In genomic region chr4:43553891-43554290, GRCm38 (mm10) we compare ENCODE assay signal across 22 mouse cellular contexts. TPM values are rescaled to one million over a fixed set of nuclear protein-coding genes. Genes with fewer than 3 reads are reported as not detected.
DNase-seq lines count a peak whose midpoint lies in the region; ATAC-seq and TF ChIP-seq lines count a peak whose summit lies in the region.
"Had no signal": no experiment of that assay in that cellular context is flagged by ENCODE, and none has a peak within 500 bp of the region (broad histone marks: within the 10 kb centered on the region; RNA-seq: fewer than 3 reads in every experiment).

No protein-coding gene starts in this region.

- H3K79me2 ChIP-seq in CH12.LX (replicated peaks; ENCODE audit: control insufficient read depth, extremely low read depth, insufficient read depth, poor library complexity, severe bottlenecking) (peaks cover 19% of the 10 kb centered on the region), myocyte (ENCODE audit: control insufficient read depth, insufficient read depth) (peaks cover 28% of the 10 kb centered on the region)

- H3ac ChIP-seq in myocyte (ENCODE audit: control insufficient read depth, insufficient read length) = no peak overlapping the region

- 0 out of 2 replicates have a peak overlapping the region, but pooled peaks have one; percentile 6 for H3K27ac ChIP-seq in liver, embryonic 13.5 days
- H3K27ac ChIP-seq in liver, postnatal 0 days (ENCODE audit: low read depth) = no peak overlapping the region
- peak overlapping the region; percentile 34 for H3K27ac ChIP-seq in CH12.LX (ENCODE audit: insufficient read depth, low read depth)

- dilution Hi-C loops in CH12.LX (cut with MboI; ENCODE audit: extremely low pct_ligation_motif_present, extremely low pct_unique_long_range_greater_than_20kb, low sequenced_read_pairs) = no loop called here

- H3K4me1 ChIP-seq in liver, embryonic 13.5 days (replicated peaks) = peaks cover 24% of the 10 kb centered on the region
- H3K4me1 ChIP-seq in liver, postnatal 0 days (ENCODE audit: insufficient read depth) = peaks cover 14% of the 10 kb centered on the region
- H3K4me1 ChIP-seq in megakaryocyte, embryonic 14.5 days = peaks cover 95% of the 10 kb centered on the region
- peaks cover 20 to 59% of the 10 kb centered on the region in 2 experiments for H3K4me1 ChIP-seq in CH12.LX (ENCODE audit: control insufficient read depth in 1 of 2, insufficient read depth in 2 of 2)

- peaks cover 5% of the 10 kb centered on the region for H3K9me3 ChIP-seq in liver, embryonic 13.5 days (replicated peaks)
- peaks cover 4% of the 10 kb centered on the region; the same call in 1 of the 2 replicates for H3K9me3 ChIP-seq in liver, postnatal 0 days (ENCODE audit: low read length)
- H3K9me3 ChIP-seq in megakaryocyte, embryonic 14.5 days = peaks cover 9% of the 10 kb centered on the region; the same call in 1 of the 2 replicates
- peaks cover 11% of the 10 kb centered on the region for H3K9me3 ChIP-seq in CH12.LX (replicated peaks; ENCODE audit: low read length)

- intact Hi-C loops in heart, postnatal 36 days (cut with DNase I) = no loop called here

- no peak for DNase-seq in liver, embryonic 13.5 days
- no peak for DNase-seq in liver, postnatal 0 days
- DNase-seq in CH12.LX (ENCODE audit: extremely low read depth) = peak; percentile 55
- no peak for DNase-seq in heart, postnatal 36 days
- DNase-seq in adrenal gland, postnatal 36 days = no peak
- DNase-seq: adrenal gland, adult 2 months; adrenal gland, adult 8-10 months; adrenal gland, postnatal 10 days; adrenal gland, postnatal 14 days; adrenal gland, postnatal 25 days; B cell, adult 2 months; cerebellum, adult 11 months; cerebellum, adult 11-12 months; cerebellum, adult 18-20 months; cerebellum, adult 2 months had no signal

- TF ChIP-seq RAD21 in CH12.LX (IDR thresholded peaks at IDR 0.05; ENCODE audit: low read depth, low read length) = no peak

- TF ChIP-seq CTCF in liver, postnatal 0 days (IDR thresholded peaks at IDR 0.05; ENCODE audit: low read depth) = no peak
- TF ChIP-seq CTCF in CH12.LX (conservative IDR thresholded peaks at IDR 0.05 in 1 of 2, IDR thresholded peaks at IDR 0.05 in 1 of 2; ENCODE audit: low read depth in 2 of 2, low read length in 2 of 2) = no peak

- in situ Hi-C loops in CH12.LX (cut with MboI; ENCODE audit: low pct_ligation_motif_present, low pct_unique_long_range_greater_than_20kb, low sequenced_read_pairs) = loop anchor here (25.0 kb wide), 1 partner anchor 542 kb away; the partner anchor contains the start of genes Fancg and Vcp

- ATAC-seq in liver, embryonic 13.5 days (ENCODE audit: low read depth) = no peak
- no peak for ATAC-seq in liver, postnatal 0 days
- ATAC-seq in megakaryocyte, adult 5-6 weeks (ENCODE audit: poor library complexity, severe bottlenecking) = no peak
- ATAC-seq: activated CD4-positive, CD25-positive, alpha-beta regulatory T cell, adult 4 months; CD4-positive, CD25-positive, alpha-beta regulatory T cell, adult 4 months; Patski had no signal

- H3K4me3 ChIP-seq in liver, embryonic 13.5 days (replicated peaks) = no peak overlapping the region
- no peak overlapping the region for H3K4me3 ChIP-seq in liver, postnatal 0 days (ENCODE audit: low read depth, low read length)
- H3K4me3 ChIP-seq in megakaryocyte, embryonic 14.5 days (replicated peaks) = peak overlapping the region; percentile 79
- no peak overlapping the region for H3K4me3 ChIP-seq in CH12.LX (replicated peaks in 1 of 3; ENCODE audit: low read depth in 2 of 3, low read length in 2 of 3, poor library complexity in 1 of 3)
- H3K4me3 ChIP-seq in myocyte = no peak overlapping the region

- no peak overlapping the region for H3K4me2 ChIP-seq in liver, embryonic 13.5 days
- no peak overlapping the region for H3K4me2 ChIP-seq in liver, postnatal 0 days (ENCODE audit: low read depth, low read length)
- H3K4me2 ChIP-seq in CH12.LX (ENCODE audit: insufficient read depth, low read depth, poor library complexity, severe bottlenecking) (no peak overlapping the region), myocyte (ENCODE audit: low read depth) (no peak overlapping the region)

- no peak for TF ChIP-seq EP300 in liver, postnatal 0 days (IDR thresholded peaks at IDR 0.05; ENCODE audit: low read depth)
- no peak; the same call in 1 of the 2 replicates for TF ChIP-seq EP300 in CH12.LX (IDR thresholded peaks at IDR 0.05; ENCODE audit: low read length)

- TF ChIP-seq POLR2A in CH12.LX (IDR thresholded peaks at IDR 0.05; ENCODE audit: low read depth, low read length) = no peak
- no peak for TF ChIP-seq POLR2A in myocyte (IDR thresholded peaks at IDR 0.05; ENCODE audit: insufficient read length, low read depth)

- no peaks in the 10 kb centered on the region for H3K27me3 ChIP-seq in liver, embryonic 13.5 days
- no peaks in the 10 kb centered on the region for H3K27me3 ChIP-seq in liver, postnatal 0 days (ENCODE audit: insufficient read depth, low read length)
- no peaks in the 10 kb centered on the region for H3K27me3 ChIP-seq in megakaryocyte, embryonic 14.5 days (replicated peaks)
- H3K27me3 ChIP-seq in CH12.LX (replicated peaks) (no peaks in the 10 kb centered on the region), myocyte (ENCODE audit: control insufficient read depth, insufficient read depth, insufficient read length) (no peaks in the 10 kb centered on the region)
- H3K27me3 ChIP-seq: Patski had no signal

- H3K36me3 ChIP-seq in liver, embryonic 13.5 days = peaks cover 91% of the 10 kb centered on the region
- peaks cover 86% of the 10 kb centered on the region for H3K36me3 ChIP-seq in liver, postnatal 0 days (replicated peaks; ENCODE audit: insufficient read depth, low read length)
- peaks cover 98% of the 10 kb centered on the region for H3K36me3 ChIP-seq in megakaryocyte, embryonic 14.5 days (replicated peaks; ENCODE audit: low read length)
- H3K36me3 ChIP-seq in CH12.LX (replicated peaks in 1 of 2; ENCODE audit: control insufficient read depth in 1 of 2, insufficient read depth in 1 of 2, low read length in 1 of 2) = peaks cover 75 to 90% of the 10 kb centered on the region in 2 experiments
- H3K36me3 ChIP-seq in myocyte (ENCODE audit: control insufficient read depth, insufficient read depth) = peaks cover 78% of the 10 kb centered on the region

- no peak overlapping the region for H3K9ac ChIP-seq in liver, embryonic 13.5 days
- H3K9ac ChIP-seq in liver, postnatal 0 days (replicated peaks) = no peak overlapping the region
- H3K9ac ChIP-seq in CH12.LX (ENCODE audit: insufficient read depth, low read depth) = no peak overlapping the region

RNA-seq across cellular contexts. Expression of gene Creb3, which starts 8.2 kb away (rescaled TPM):
- 20.6 and 21.9 TPM in 2 replicates for polyA plus RNA-seq in liver, embryonic 13.5 days (2015; fragmentation: Nextera tagmentation; extraction: Ambion mirVana)
- 36.2 and 41.2 TPM in 2 replicates for polyA plus RNA-seq in liver, postnatal 0 days (2015; fragmentation: Nextera tagmentation; extraction: Ambion mirVana)
- polyA plus RNA-seq in megakaryocyte, embryonic 14.5 days (2012; ENCODE audit: insufficient read depth, low replicate concordance) = 2.7 TPM in 1 of 2 replicates, not detected in the other
- total RNA-seq in megakaryocyte, adult 5-6 weeks (2015) = 29.4 and 33.0 TPM in 2 replicates
- total RNA-seq in megakaryocyte, adult 5-6 weeks (2017) = 84.6 and 101 TPM in 2 replicates
- 32.9 and 34.2 TPM in 2 replicates for total RNA-seq in CH12.LX (2012; rRNA removed)
- total RNA-seq in CH12.LX (2014; rRNA removed) = 26.1 and 27.6 TPM in 2 replicates
- 33.1 and 37.2 TPM in 2 replicates for polyA plus RNA-seq in CH12.LX (2012; ENCODE audit: insufficient read length, low read depth)
- 73.9 TPM for polyA plus RNA-seq in myocyte (2012; fragmentation: generic; extraction: Trizol)
- total RNA-seq in heart, postnatal 36 days (2021) = 10 to 100 TPM; 40.4 to 47.6 TPM
- 100 to 1,000 TPM; 117 to 170 TPM for total RNA-seq in adrenal gland, postnatal 36 days (2021)

RNA-seq across cellular contexts. Expression of gene Tln1, which starts 8.6 kb away (rescaled TPM):
- 38.6 and 42.4 TPM in 2 replicates for polyA plus RNA-seq in liver, embryonic 13.5 days (2015; fragmentation: Nextera tagmentation; extraction: Ambion mirVana)
- 30.0 and 34.2 TPM in 2 replicates for polyA plus RNA-seq in liver, postnatal 0 days (2015; fragmentation: Nextera tagmentation; extraction: Ambion mirVana)
- polyA plus RNA-seq in megakaryocyte, embryonic 14.5 days (2012; ENCODE audit: insufficient read depth, low replicate concordance) = 637 and 823 TPM in 2 replicates
- total RNA-seq in megakaryocyte, adult 5-6 weeks (2015) = 226 and 299 TPM in 2 replicates
- total RNA-seq in megakaryocyte, adult 5-6 weeks (2017) = 408 and 426 TPM in 2 replicates
- total RNA-seq in CH12.LX (2012; rRNA removed) (59.3 and 60.4 TPM in 2 replicates), CH12.LX (2014; rRNA removed) (22.3 and 22.7 TPM in 2 replicates)
- polyA plus RNA-seq in CH12.LX (2012; ENCODE audit: insufficient read length, low read depth) (50.1 and 69.2 TPM in 2 replicates), myocyte (2012; fragmentation: generic; extraction: Trizol) (225 TPM)
- 100 to 1,000 TPM; 106 to 118 TPM for total RNA-seq in heart, postnatal 36 days (2021)
- total RNA-seq in adrenal gland, postnatal 36 days (2021) = 100 to 1,000 TPM; 241 to 244 TPM

RNA-seq across cellular contexts. Expression of gene Rgp1, which starts 24.6 kb away (rescaled TPM):
- 13.8 and 15.1 TPM in 2 replicates for polyA plus RNA-seq in liver, embryonic 13.5 days (2015; fragmentation: Nextera tagmentation; extraction: Ambion mirVana)
- 6.3 and 7.3 TPM in 2 replicates for polyA plus RNA-seq in liver, postnatal 0 days (2015; fragmentation: Nextera tagmentation; extraction: Ambion mirVana)
- polyA plus RNA-seq in megakaryocyte, embryonic 14.5 days (2012; ENCODE audit: insufficient read depth, low replicate concordance) = 26.9 and 28.2 TPM in 2 replicates
- 18.6 and 20.8 TPM in 2 replicates for total RNA-seq in megakaryocyte, adult 5-6 weeks (2015)
- 8.2 and 24.7 TPM in 2 replicates for total RNA-seq in megakaryocyte, adult 5-6 weeks (2017)
- total RNA-seq in CH12.LX (2012; rRNA removed) (16.6 and 22.0 TPM in 2 replicates), CH12.LX (2014; rRNA removed) (5.4 and 10.1 TPM in 2 replicates)
- polyA plus RNA-seq in CH12.LX (2012; ENCODE audit: insufficient read length, low read depth) (32.7 and 37.0 TPM in 2 replicates), myocyte (2012; fragmentation: generic; extraction: Trizol) (28.6 TPM)
- 10 to 100 TPM; 30.7 to 36.1 TPM for total RNA-seq in heart, postnatal 36 days (2021)
- total RNA-seq in adrenal gland, postnatal 36 days (2021) = 10 to 100 TPM; 40.5 to 53.3 TPM

RNA-seq across cellular contexts. Expression of gene Gba2, which starts 24.8 kb away (rescaled TPM):
- 16.5 and 18.1 TPM in 2 replicates for polyA plus RNA-seq in liver, embryonic 13.5 days (2015; fragmentation: Nextera tagmentation; extraction: Ambion mirVana)
- polyA plus RNA-seq in liver, postnatal 0 days (2015; fragmentation: Nextera tagmentation; extraction: Ambion mirVana) = 7.3 and 8.4 TPM in 2 replicates
- 9.1 and 40.1 TPM in 2 replicates for polyA plus RNA-seq in megakaryocyte, embryonic 14.5 days (2012; ENCODE audit: insufficient read depth, low replicate concordance)
- total RNA-seq in megakaryocyte, adult 5-6 weeks (2015) = 8.4 and 8.5 TPM in 2 replicates
- 9.5 and 9.8 TPM in 2 replicates for total RNA-seq in megakaryocyte, adult 5-6 weeks (2017)
- total RNA-seq in CH12.LX (2012; rRNA removed) = 3.6 and 4.1 TPM in 2 replicates
- total RNA-seq in CH12.LX (2014; rRNA removed) = 3.2 TPM in 2 replicates
- 8.7 and 11.2 TPM in 2 replicates for polyA plus RNA-seq in CH12.LX (2012; ENCODE audit: insufficient read length, low read depth)
- polyA plus RNA-seq in myocyte (2012; fragmentation: generic; extraction: Trizol) = 5.9 TPM
- total RNA-seq in heart, postnatal 36 days (2021) = 10 to 100 TPM; 14.7 to 15.8 TPM
- total RNA-seq in adrenal gland, postnatal 36 days (2021) = 10 to 100 TPM; 11.0 to 11.5 TPM

RNA-seq across cellular contexts. Expression of gene Tpm2, which starts 30.3 kb away (rescaled TPM):
- polyA plus RNA-seq in liver, embryonic 13.5 days (2015; fragmentation: Nextera tagmentation; extraction: Ambion mirVana) = 28.8 and 31.9 TPM in 2 replicates
- polyA plus RNA-seq in liver, postnatal 0 days (2015; fragmentation: Nextera tagmentation; extraction: Ambion mirVana) = 17.3 and 58.9 TPM in 2 replicates
- polyA plus RNA-seq in megakaryocyte, embryonic 14.5 days (2012; ENCODE audit: insufficient read depth, low replicate concordance) = 4.7 TPM in 1 of 2 replicates, not detected in the other
- 0.11 TPM in 1 of 2 replicates, not detected in the other for total RNA-seq in megakaryocyte, adult 5-6 weeks (2015)
- 0.11 and 0.33 TPM in 2 replicates for total RNA-seq in megakaryocyte, adult 5-6 weeks (2017)
- total RNA-seq in CH12.LX (2012; rRNA removed) = 0.30 TPM in 1 of 2 replicates, not detected in the other
- not detected in 2 replicates for total RNA-seq in CH12.LX (2014; rRNA removed)
- polyA plus RNA-seq in CH12.LX (2012; ENCODE audit: insufficient read length, low read depth) = 0.29 TPM in 1 of 2 replicates, not detected in the other
- 2,542 TPM for polyA plus RNA-seq in myocyte (2012; fragmentation: generic; extraction: Trizol)
- total RNA-seq in heart, postnatal 36 days (2021) = 10 to 100 TPM; 29.1 to 29.2 TPM
- 100 to 1,000 TPM in 1 of 2 experiments, 10 to 100 TPM in 1; 69.6 to 143 TPM for total RNA-seq in adrenal gland, postnatal 36 days (2021)
- polyA plus RNA-seq: activated CD4-positive, CD25-positive, alpha-beta regulatory T cell, adult 4 months; CD4-positive, CD25-positive, alpha-beta regulatory T cell, adult 4 months; G1E had no signal
